Mouse (Mus musculus) layer of hippocampus, adult 11-12 months (tissue): Measurements from ENCODE around the gene Sept10.

Source experiments
- DNase-seq: peaks from one replicate; pipeline ENCODE4 v3.0.0; 2022; ENCODE audit warnings: low spot score

The Sept10 gene

GRCm38 (mm10) chr10:59223890-59224289 is 2.2 kb upstream of the Sept10 start:
- DNase-seq: no peak

GRCm38 (mm10) chr10:59223301-59223700 is 1.7 kb upstream of the Sept10 start:
- no peak for DNase-seq

- DNase-seq: peak; percentile 13
Observed at GRCm38 (mm10) chr10:59222271-59223101, 839 bp upstream of the Sept10 start.

- DNase-seq: no peak
Observed at GRCm38 (mm10) chr10:59220824-59221472, 699 bp downstream of the Sept10 start.

GRCm38 (mm10) chr10:59200011-59200410 is 21.6 kb downstream of the Sept10 start:
- no peak for DNase-seq

GRCm38 (mm10) chr10:59196763-59197162 is 24.9 kb downstream of the Sept10 start:
- DNase-seq: no peak

- no peak for DNase-seq
Observed at GRCm38 (mm10) chr10:59194891-59195290, 26.8 kb downstream of the Sept10 start.

- no peak for DNase-seq
Observed at GRCm38 (mm10) chr10:59182306-59182705, 39.3 kb downstream of the Sept10 start.

GRCm38 (mm10) chr10:59179620-59180019 is 42.0 kb downstream of the Sept10 start:
- no peak for DNase-seq

- no peak for DNase-seq
Observed at GRCm38 (mm10) chr10:59172539-59172938, 49.1 kb downstream of the Sept10 start.

GRCm38 (mm10) chr10:59171042-59171441 is 50.6 kb downstream of the Sept10 start:
- DNase-seq: no peak

- DNase-seq: peak; percentile 64
Observed at GRCm38 (mm10) chr10:59166104-59166944, 55.3 kb downstream of the Sept10 start.

GRCm38 (mm10) chr10:59162185-59162897 is 59.3 kb downstream of the Sept10 start:
- no peak for DNase-seq

GRCm38 (mm10) chr10:59158627-59159026 is 63.0 kb downstream of the Sept10 start:
- DNase-seq: no peak

- no peak for DNase-seq
Observed at GRCm38 (mm10) chr10:59152544-59153081, 69.0 kb downstream of the Sept10 start.

- DNase-seq: no peak
Observed at GRCm38 (mm10) chr10:59150938-59151657, 70.5 kb downstream of the Sept10 start.

GRCm38 (mm10) chr10:59149956-59150383 is 71.7 kb downstream of the Sept10 start:
- peak; percentile 63 for DNase-seq

GRCm38 (mm10) chr10:59133478-59134009 is 88.1 kb downstream of the Sept10 start:
- no peak for DNase-seq

GRCm38 (mm10) chr10:59131926-59132628 is 89.6 kb downstream of the Sept10 start:
- no peak for DNase-seq

GRCm38 (mm10) chr10:59127637-59128036 is 94.0 kb downstream of the Sept10 start:
- DNase-seq: peak; percentile 36
